Mouse (Mus musculus) liver, embryonic 14.5 days (tissue): ENCODE data around the gene Scube2.
A peak's percentile ranks its signal among the peaks of the same experiment; 100 is the strongest.

ENCODE experiments used
- CTCF ChIP-seq: IDR thresholded peaks from 2 replicates; pipeline ENCODE4 v1.5.1; 2016; ENCODE audit warnings: antibody characterized with exemption, low read depth, control low read depth
- EP300 ChIP-seq: IDR thresholded peaks from 2 replicates; pipeline ENCODE4 v1.6.1; 2016; ENCODE audit warnings: antibody characterized with exemption, low read depth

GRCm38 (mm10) chr7:109892530-109892929, 27.1 kb upstream of the Scube2 start:
- peak; percentile 81 for TF ChIP-seq CTCF
- no peak for TF ChIP-seq EP300
